Mouse (Mus musculus): ENCODE results near the gene Zfyve27. TPM values are rescaled to one million over a fixed set of nuclear protein-coding genes. Genes with fewer than 3 reads are reported as not detected.

Gene Zfyve27
- total RNA-seq, 2 experiments from 2014 or later = 78.8 to 94.5 TPM

GRCm38 (mm10) chr19:42167489-42167888 is 3.7 kb downstream of the Zfyve27 start:
- no peak for DNase-seq (ENCODE audit: low spot score in 2 of 2)
- intact Hi-C loops (cut with DNase I) = loop anchor here (2.0 to 5.0 kb wide), 3 partner anchors 23 to 130 kb away; partner anchors contain the start of genes Ankrd2 and Morn4

GRCm38 (mm10) chr19:42169322-42169975 is 5.7 kb downstream of the Zfyve27 start:
- intact Hi-C loops (cut with DNase I) = loop anchor here (5.0 kb wide), 2 partner anchors 82 to 132 kb away; partner anchors contain the start of genes Ankrd2 and Morn4
- no peak for DNase-seq (ENCODE audit: low spot score in 2 of 2)

GRCm38 (mm10) chr19:42170025-42170969 is 6.5 kb downstream of the Zfyve27 start:
- intact Hi-C loops (cut with DNase I) = no loop called here
- DNase-seq (ENCODE audit: low spot score in 2 of 2) = peak; percentile 91 to 93

GRCm38 (mm10) chr19:42176841-42177240 is 13.1 kb downstream of the Zfyve27 start:
- DNase-seq (ENCODE audit: low spot score in 2 of 2) = no peak
- intact Hi-C loops (cut with DNase I) = no loop called here

- intact Hi-C loops (cut with DNase I) = no loop called here
- no peak for DNase-seq (ENCODE audit: low spot score in 2 of 2)
Observed at GRCm38 (mm10) chr19:42177461-42177860, 13.7 kb downstream of the Zfyve27 start.

GRCm38 (mm10) chr19:42179356-42179755 is 15.6 kb downstream of the Zfyve27 start:
- no peak for DNase-seq (ENCODE audit: low spot score in 2 of 2)
- intact Hi-C loops (cut with DNase I) = no loop called here

GRCm38 (mm10) chr19:42182673-42183072 is 18.9 kb downstream of the Zfyve27 start:
- DNase-seq (ENCODE audit: low spot score in 2 of 2) = no peak

GRCm38 (mm10) chr19:42189735-42190134 is 26.0 kb downstream of the Zfyve27 start:
- no peak for DNase-seq (ENCODE audit: low spot score in 2 of 2)

More at GRCm38 (mm10) chr19:42182673-42183072, 18.9 kb downstream of the Zfyve27 start:
- intact Hi-C loops (cut with DNase I) = no loop called here

GRCm38 (mm10) chr19:42190494-42190893 is 26.7 kb downstream of the Zfyve27 start:
- DNase-seq (ENCODE audit: low spot score in 2 of 2) = no peak
- intact Hi-C loops (cut with DNase I) = loop anchor here (5.0 kb wide), 1 partner anchor 82 kb away; no protein-coding TSS in a partner anchor

More at GRCm38 (mm10) chr19:42189735-42190134, 26.0 kb downstream of the Zfyve27 start:
- intact Hi-C loops (cut with DNase I) = loop anchor here (5.0 kb wide), 1 partner anchor 83 kb away; no protein-coding TSS in a partner anchor

GRCm38 (mm10) chr19:42193311-42193710 is 29.6 kb downstream of the Zfyve27 start:
- intact Hi-C loops (cut with DNase I) = loop anchor here (5.0 kb wide), 1 partner anchor 79 kb away; no protein-coding TSS in a partner anchor
- DNase-seq (ENCODE audit: low spot score in 2 of 2) = no peak

GRCm38 (mm10) chr19:42196378-42196777 is 32.6 kb downstream of the Zfyve27 start:
- DNase-seq (ENCODE audit: low spot score in 2 of 2) = no peak
- intact Hi-C loops (cut with DNase I) = no loop called here

- intact Hi-C loops (cut with DNase I) = no loop called here
- DNase-seq (ENCODE audit: low spot score in 2 of 2) = no peak
Observed at GRCm38 (mm10) chr19:42197066-42197465, 33.3 kb downstream of the Zfyve27 start.

GRCm38 (mm10) chr19:42198026-42198425 is 34.3 kb downstream of the Zfyve27 start:
- intact Hi-C loops (cut with DNase I) = no loop called here
- DNase-seq (ENCODE audit: low spot score in 2 of 2) = no peak

GRCm38 (mm10) chr19:42201696-42202381 is 38.1 kb downstream of the Zfyve27 start, which contains the start of gene Sfrp5:
Gene Sfrp5, minus strand, starts transcription at chr19:42202252.
- intact Hi-C loops (cut with DNase I) = loop anchor here (10.0 kb wide), 1 partner anchor 233 kb away; the partner anchor contains the start of gene Crtac1
- no peak for DNase-seq (ENCODE audit: low spot score in 2 of 2)

GRCm38 (mm10) chr19:42202467-42202866 is 38.7 kb downstream of the Zfyve27 start:
- intact Hi-C loops (cut with DNase I) = loop anchor here (10.0 kb wide), 1 partner anchor 232 kb away; the partner anchor contains the start of gene Crtac1
- no peak for DNase-seq (ENCODE audit: low spot score in 2 of 2)

GRCm38 (mm10) chr19:42204306-42204705 is 40.6 kb downstream of the Zfyve27 start:
- intact Hi-C loops (cut with DNase I) = loop anchor here (10.0 kb wide), 1 partner anchor 230 kb away; the partner anchor contains the start of gene Crtac1
- no peak for DNase-seq (ENCODE audit: low spot score in 2 of 2)

- no peak for DNase-seq (ENCODE audit: low spot score in 2 of 2)
- intact Hi-C loops (cut with DNase I) = loop anchor here (10.0 kb wide), 1 partner anchor 230 kb away; the partner anchor contains the start of gene Crtac1
Observed at GRCm38 (mm10) chr19:42205201-42205600, 41.5 kb downstream of the Zfyve27 start.

GRCm38 (mm10) chr19:42209485-42209884 is 45.7 kb downstream of the Zfyve27 start:
- intact Hi-C loops (cut with DNase I) = loop anchor here (10.0 kb wide), 1 partner anchor 225 kb away; the partner anchor contains the start of gene Crtac1
- DNase-seq (ENCODE audit: low spot score in 2 of 2) = no peak

GRCm38 (mm10) chr19:42209976-42210375 is 46.2 kb downstream of the Zfyve27 start:
- intact Hi-C loops (cut with DNase I) = loop anchor here (10.0 kb wide), 1 partner anchor 225 kb away; the partner anchor contains the start of gene Crtac1
- DNase-seq (ENCODE audit: low spot score in 2 of 2) = no peak

Measured in left cerebral cortex, postnatal 36 days (tissue).